Comparison of ENCODE assay signal across 25 mouse cellular contexts in genomic region chr15:59804394-59804793, GRCm38 (mm10).
"Had no signal": no experiment of that assay in that cellular context is flagged by ENCODE, and none has a peak within 500 bp of the region (broad histone marks: within the 10 kb centered on the region; RNA-seq: fewer than 3 reads in every experiment).

No protein-coding gene starts in this region.

- DNase-seq: gastrocnemius, postnatal 14 days; gastrocnemius, postnatal 36 days; heart, adult 2 months; heart, postnatal 14 days; heart, postnatal 36 days; kidney, adult 11 months; kidney, adult 2 months; kidney, adult 9 months; kidney, postnatal 14 days; kidney, postnatal 36 days; layer of hippocampus, adult 9-11 months; layer of hippocampus, postnatal 36 days; left cerebral cortex, postnatal 4 days had no signal

- H3K4me1 ChIP-seq: heart, embryonic 13.5 days; heart, embryonic 15.5 days; hindbrain, embryonic 13.5 days; hindbrain, embryonic 15.5 days; kidney, embryonic 15.5 days; limb, embryonic 13.5 days; limb, embryonic 15.5 days; liver, embryonic 12.5 days had no signal

- H3K27me3 ChIP-seq: heart, embryonic 13.5 days; heart, embryonic 15.5 days; hindbrain, embryonic 13.5 days; hindbrain, embryonic 15.5 days; kidney, embryonic 15.5 days; limb, embryonic 13.5 days; limb, embryonic 15.5 days; liver, embryonic 12.5 days had no signal

- H3K9me3 ChIP-seq: heart, embryonic 13.5 days; heart, embryonic 15.5 days; hindbrain, embryonic 13.5 days; hindbrain, embryonic 15.5 days; kidney, embryonic 15.5 days; limb, embryonic 13.5 days; limb, embryonic 15.5 days; liver, embryonic 12.5 days had no signal

- H3K9ac ChIP-seq: heart, embryonic 13.5 days; heart, embryonic 15.5 days; hindbrain, embryonic 13.5 days; hindbrain, embryonic 15.5 days; kidney, embryonic 15.5 days; limb, embryonic 13.5 days; limb, embryonic 15.5 days; liver, embryonic 12.5 days had no signal

- H3K4me2 ChIP-seq: heart, embryonic 11.5 days; heart, embryonic 13.5 days; heart, embryonic 15.5 days; hindbrain, embryonic 13.5 days; hindbrain, embryonic 15.5 days; kidney, embryonic 15.5 days; limb, embryonic 13.5 days; limb, embryonic 15.5 days; liver, embryonic 12.5 days had no signal

- ATAC-seq: hindbrain, postnatal 0 days; intestine, embryonic 16.5 days; liver, embryonic 12.5 days had no signal

- H3K36me3 ChIP-seq: heart, embryonic 13.5 days; heart, embryonic 15.5 days; hindbrain, embryonic 13.5 days; hindbrain, embryonic 15.5 days; kidney, embryonic 15.5 days; limb, embryonic 13.5 days; limb, embryonic 15.5 days; liver, embryonic 12.5 days had no signal

- H3K4me3 ChIP-seq: heart, adult 2 months; heart, embryonic 13.5 days; heart, embryonic 15.5 days; hindbrain, embryonic 13.5 days; hindbrain, embryonic 15.5 days; kidney, embryonic 15.5 days; limb, embryonic 13.5 days; limb, embryonic 15.5 days; liver, embryonic 12.5 days had no signal

- H3K27ac ChIP-seq: heart, adult 2 months; heart, embryonic 13.5 days; heart, embryonic 15.5 days; hindbrain, embryonic 13.5 days; hindbrain, embryonic 15.5 days; hindbrain, postnatal 0 days; kidney, embryonic 15.5 days; kidney, postnatal 0 days; limb, embryonic 13.5 days; limb, embryonic 15.5 days; liver, embryonic 12.5 days had no signal
